Mouse (Mus musculus) thymus, adult 2 months (tissue): ENCODE results near the gene Slc35f1.

Experiments
- CTCF ChIP-seq: fragments of 200-500 bp; IDR thresholded peaks from 2 replicates; pipeline ENCODE4 v1.5.1; 2012; ENCODE audit warnings: mild to moderate bottlenecking, control low read depth, low read length, moderate library complexity, borderline replicate concordance; ENCODE audit not compliant: control insufficient read depth, poor library complexity, insufficient read depth; ENCODE audit errors: extremely low read depth
- POLR2A ChIP-seq: fragments of 200-500 bp; IDR thresholded peaks from 2 replicates; pipeline ENCODE4 v1.6.1; 2012; ENCODE audit warnings: mild to moderate bottlenecking, low read length, control low read depth, moderate library complexity; ENCODE audit not compliant: control insufficient read depth, poor library complexity, insufficient read depth; ENCODE audit errors: extremely low read depth

- TF ChIP-seq POLR2A: no peak
- no peak for TF ChIP-seq CTCF
Measured at GRCm38 (mm10) chr10:53156374-53156773, 466.0 kb downstream of the Slc35f1 start.
